Mouse (Mus musculus): ENCODE measurements around the gene Tc2n. TPM values are rescaled to one million over a fixed set of nuclear protein-coding genes. Genes with fewer than 3 reads are reported as not detected.
A peak's percentile ranks its signal among the peaks of the same experiment; 100 is the strongest.

Gene Tc2n
- polyA plus RNA-seq, 1 experiment from 2014 or later: 1.8 TPM

- no peaks in the 10 kb centered on the region for H3K27me3 ChIP-seq (replicated peaks; ENCODE audit: control insufficient read depth, insufficient read depth, low read length)
- DNase-seq (ENCODE audit: low spot score) (no peak), ATAC-seq (replicated peaks; ENCODE audit: low FRiP score, low TSS enrichment, low read depth) (no peak)
- H3K4me2 ChIP-seq (ENCODE audit: low read length): no peak overlapping the region
- no peak overlapping the region for H3K9ac ChIP-seq (ENCODE audit: low read length)
- H3K4me3 ChIP-seq (ENCODE audit: low read depth, low read length): no peak overlapping the region
- H3K9me3 ChIP-seq (ENCODE audit: control insufficient read depth, low read length): no peaks in the 10 kb centered on the region
- H3K4me1 ChIP-seq (replicated peaks; ENCODE audit: control insufficient read depth, insufficient read depth, low read length): no peaks in the 10 kb centered on the region
- no peaks in the 10 kb centered on the region for H3K36me3 ChIP-seq (ENCODE audit: control insufficient read depth, insufficient read depth, low read length)
- WGBS: 48% methylated on average over 2 of the region's 2 CpGs
- H3K27ac ChIP-seq (ENCODE audit: low read depth): no peak overlapping the region
Measured at GRCm38 (mm10) chr12:101742375-101742774, 24.1 kb upstream of the Tc2n start.

GRCm38 (mm10) chr12:101740486-101740885, 22.2 kb upstream of the Tc2n start:
- 45% methylated on average over 2 of the region's 2 CpGs for WGBS
- Histone ChIP-seq H3K27ac (ENCODE audit: low read depth) (no peak overlapping the region), H3K4me1 (replicated peaks; ENCODE audit: control insufficient read depth, insufficient read depth, low read length) (no peaks in the 10 kb centered on the region), H3K4me3 (ENCODE audit: low read depth, low read length) (no peak overlapping the region), H3K36me3 (ENCODE audit: control insufficient read depth, insufficient read depth, low read length) (no peaks in the 10 kb centered on the region), H3K9ac (ENCODE audit: low read length) (no peak overlapping the region), H3K27me3 (replicated peaks; ENCODE audit: control insufficient read depth, insufficient read depth, low read length) (no peaks in the 10 kb centered on the region), H3K4me2 (ENCODE audit: low read length) (no peak overlapping the region), H3K9me3 (ENCODE audit: control insufficient read depth, low read length) (no peaks in the 10 kb centered on the region)
- DNase-seq (ENCODE audit: low spot score): no peak
- no peak for ATAC-seq (replicated peaks; ENCODE audit: low FRiP score, low TSS enrichment, low read depth)

GRCm38 (mm10) chr12:101740045-101740444, 21.7 kb upstream of the Tc2n start:
- Histone ChIP-seq H3K27ac (ENCODE audit: low read depth) (no peak overlapping the region), H3K27me3 (replicated peaks; ENCODE audit: control insufficient read depth, insufficient read depth, low read length) (no peaks in the 10 kb centered on the region), H3K9me3 (ENCODE audit: control insufficient read depth, low read length) (no peaks in the 10 kb centered on the region), H3K9ac (ENCODE audit: low read length) (no peak overlapping the region), H3K4me1 (replicated peaks; ENCODE audit: control insufficient read depth, insufficient read depth, low read length) (no peaks in the 10 kb centered on the region), H3K4me3 (ENCODE audit: low read depth, low read length) (no peak overlapping the region), H3K4me2 (ENCODE audit: low read length) (no peak overlapping the region), H3K36me3 (ENCODE audit: control insufficient read depth, insufficient read depth, low read length) (no peaks in the 10 kb centered on the region)
- ATAC-seq (replicated peaks; ENCODE audit: low FRiP score, low TSS enrichment, low read depth) (no peak), DNase-seq (ENCODE audit: low spot score) (no peak)
- WGBS: 25% methylated on average over 2 of the region's 2 CpGs

GRCm38 (mm10) chr12:101718755-101719150, 430 bp upstream of the Tc2n start:
- peak overlapping the region; percentile 46 for H3K4me3 ChIP-seq (ENCODE audit: low read depth, low read length)
- H3K27ac ChIP-seq (ENCODE audit: low read depth): no peak overlapping the region
- H3K9me3 ChIP-seq (ENCODE audit: control insufficient read depth, low read length): no peaks in the 10 kb centered on the region
- no peaks in the 10 kb centered on the region for H3K4me1 ChIP-seq (replicated peaks; ENCODE audit: control insufficient read depth, insufficient read depth, low read length)
- peak overlapping the region; percentile 28; the same call in 1 of the 2 replicates for H3K9ac ChIP-seq (ENCODE audit: low read length)
- ATAC-seq (replicated peaks; ENCODE audit: low FRiP score, low TSS enrichment, low read depth): peak; percentile 72
- under 1% methylated on average over 9 of the region's 9 CpGs for whole genome bisulfite sequencing
- peak overlapping the region; percentile 75 for H3K4me2 ChIP-seq (ENCODE audit: low read length)
- peak; percentile 69 for DNase-seq (ENCODE audit: low spot score)
- H3K27me3 ChIP-seq (replicated peaks; ENCODE audit: control insufficient read depth, insufficient read depth, low read length): peaks cover 16% of the 10 kb centered on the region
- H3K36me3 ChIP-seq (ENCODE audit: control insufficient read depth, insufficient read depth, low read length): no peaks in the 10 kb centered on the region

GRCm38 (mm10) chr12:101699176-101699575, 19.1 kb downstream of the Tc2n start:
- Histone ChIP-seq H3K9ac (ENCODE audit: low read length) (no peak overlapping the region), H3K4me3 (ENCODE audit: low read depth, low read length) (no peak overlapping the region), H3K36me3 (ENCODE audit: control insufficient read depth, insufficient read depth, low read length) (no peaks in the 10 kb centered on the region), H3K27ac (ENCODE audit: low read depth) (no peak overlapping the region), H3K27me3 (replicated peaks; ENCODE audit: control insufficient read depth, insufficient read depth, low read length) (no peaks in the 10 kb centered on the region), H3K9me3 (ENCODE audit: control insufficient read depth, low read length) (no peaks in the 10 kb centered on the region), H3K4me1 (replicated peaks; ENCODE audit: control insufficient read depth, insufficient read depth, low read length) (no peaks in the 10 kb centered on the region), H3K4me2 (ENCODE audit: low read length) (no peak overlapping the region)
- DNase-seq (ENCODE audit: low spot score) (no peak), ATAC-seq (replicated peaks; ENCODE audit: low FRiP score, low TSS enrichment, low read depth) (no peak)
- 81% methylated on average over 3 of the region's 3 CpGs for WGBS

GRCm38 (mm10) chr12:101696521-101696920, 21.8 kb downstream of the Tc2n start:
- Histone ChIP-seq H3K27me3 (replicated peaks; ENCODE audit: control insufficient read depth, insufficient read depth, low read length) (no peaks in the 10 kb centered on the region), H3K27ac (ENCODE audit: low read depth) (no peak overlapping the region), H3K9ac (ENCODE audit: low read length) (no peak overlapping the region), H3K9me3 (ENCODE audit: control insufficient read depth, low read length) (no peaks in the 10 kb centered on the region), H3K4me1 (replicated peaks; ENCODE audit: control insufficient read depth, insufficient read depth, low read length) (no peaks in the 10 kb centered on the region), H3K4me3 (ENCODE audit: low read depth, low read length) (no peak overlapping the region), H3K36me3 (ENCODE audit: control insufficient read depth, insufficient read depth, low read length) (no peaks in the 10 kb centered on the region), H3K4me2 (ENCODE audit: low read length) (no peak overlapping the region)
- DNase-seq (ENCODE audit: low spot score) (no peak), ATAC-seq (replicated peaks; ENCODE audit: low FRiP score, low TSS enrichment, low read depth) (no peak)
- WGBS: 75% methylated on average over 1 of the region's 1 CpGs

GRCm38 (mm10) chr12:101680538-101680937, 37.8 kb downstream of the Tc2n start:
- DNase-seq (ENCODE audit: low spot score) (no peak), ATAC-seq (replicated peaks; ENCODE audit: low FRiP score, low TSS enrichment, low read depth) (no peak)
- Histone ChIP-seq H3K27ac (ENCODE audit: low read depth) (no peak overlapping the region), H3K4me3 (ENCODE audit: low read depth, low read length) (no peak overlapping the region), H3K9me3 (ENCODE audit: control insufficient read depth, low read length) (no peaks in the 10 kb centered on the region), H3K27me3 (replicated peaks; ENCODE audit: control insufficient read depth, insufficient read depth, low read length) (no peaks in the 10 kb centered on the region), H3K36me3 (ENCODE audit: control insufficient read depth, insufficient read depth, low read length) (no peaks in the 10 kb centered on the region), H3K4me1 (replicated peaks; ENCODE audit: control insufficient read depth, insufficient read depth, low read length) (no peaks in the 10 kb centered on the region), H3K4me2 (ENCODE audit: low read length) (no peak overlapping the region), H3K9ac (ENCODE audit: low read length) (no peak overlapping the region)
- 63% methylated on average over 2 of the region's 2 CpGs for WGBS

- Histone ChIP-seq H3K4me1 (replicated peaks; ENCODE audit: control insufficient read depth, insufficient read depth, low read length) (no peaks in the 10 kb centered on the region), H3K36me3 (ENCODE audit: control insufficient read depth, insufficient read depth, low read length) (no peaks in the 10 kb centered on the region), H3K9me3 (ENCODE audit: control insufficient read depth, low read length) (no peaks in the 10 kb centered on the region), H3K9ac (ENCODE audit: low read length) (no peak overlapping the region), H3K4me2 (ENCODE audit: low read length) (no peak overlapping the region), H3K27ac (ENCODE audit: low read depth) (no peak overlapping the region), H3K4me3 (ENCODE audit: low read depth, low read length) (no peak overlapping the region), H3K27me3 (replicated peaks; ENCODE audit: control insufficient read depth, insufficient read depth, low read length) (no peaks in the 10 kb centered on the region)
- DNase-seq (ENCODE audit: low spot score) (no peak), ATAC-seq (replicated peaks; ENCODE audit: low FRiP score, low TSS enrichment, low read depth) (no peak)
- 93% methylated on average over 2 of the region's 2 CpGs for WGBS
Measured at GRCm38 (mm10) chr12:101667502-101667901, 50.8 kb downstream of the Tc2n start.

GRCm38 (mm10) chr12:101633137-101633536, 85.2 kb downstream of the Tc2n start:
- 88% methylated on average over 1 of the region's 1 CpGs for WGBS
- no peak for ATAC-seq (replicated peaks; ENCODE audit: low FRiP score, low TSS enrichment, low read depth)
- Histone ChIP-seq H3K4me2 (ENCODE audit: low read length) (no peak overlapping the region), H3K36me3 (ENCODE audit: control insufficient read depth, insufficient read depth, low read length) (no peaks in the 10 kb centered on the region), H3K27me3 (replicated peaks; ENCODE audit: control insufficient read depth, insufficient read depth, low read length) (no peaks in the 10 kb centered on the region), H3K9me3 (ENCODE audit: control insufficient read depth, low read length) (no peaks in the 10 kb centered on the region), H3K4me1 (replicated peaks; ENCODE audit: control insufficient read depth, insufficient read depth, low read length) (no peaks in the 10 kb centered on the region), H3K27ac (ENCODE audit: low read depth) (no peak overlapping the region), H3K9ac (ENCODE audit: low read length) (no peak overlapping the region), H3K4me3 (ENCODE audit: low read depth, low read length) (no peak overlapping the region)
- no peak for DNase-seq (ENCODE audit: low spot score)
